Mouse (Mus musculus): ENCODE measurements around the gene Ddah1. TPM values are rescaled to one million over a fixed set of nuclear protein-coding genes. Genes with fewer than 3 reads are reported as not detected.
"Not testable (repeated sequence)": the region's sequence is repeated elsewhere in the genome, so short reads cannot be mapped to it uniquely, and the experiment has no call there.

The Ddah1 gene
- total RNA-seq, 1 experiment from 2014 or later, result 1.5 TPM

GRCm38 (mm10) chr3:145913263-145913662, 154.8 kb downstream of the Ddah1 start:
- peak; percentile 30 for DNase-seq

DNA sequence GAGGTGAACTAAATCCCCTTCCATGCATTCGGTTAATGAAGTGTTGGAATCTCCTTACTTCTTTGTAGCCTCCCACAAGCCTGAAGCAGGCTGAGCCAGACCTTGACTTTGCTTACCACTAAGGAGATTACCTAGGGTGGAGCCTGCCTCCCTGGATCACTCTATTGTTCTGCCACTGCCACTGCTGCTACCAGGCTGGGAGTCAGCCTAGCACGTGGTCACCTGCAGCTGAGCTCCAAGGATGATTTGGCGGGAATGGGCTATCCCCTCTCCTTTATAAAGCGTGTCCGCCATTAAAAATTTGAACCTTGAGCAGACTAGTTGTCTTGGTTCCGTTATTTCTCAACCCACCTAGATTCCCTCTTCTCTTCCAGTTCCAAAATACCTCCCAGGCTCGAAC, 155.5 kb downstream of the Ddah1 start:
- not testable (repeated sequence) for DNase-seq

DNA sequence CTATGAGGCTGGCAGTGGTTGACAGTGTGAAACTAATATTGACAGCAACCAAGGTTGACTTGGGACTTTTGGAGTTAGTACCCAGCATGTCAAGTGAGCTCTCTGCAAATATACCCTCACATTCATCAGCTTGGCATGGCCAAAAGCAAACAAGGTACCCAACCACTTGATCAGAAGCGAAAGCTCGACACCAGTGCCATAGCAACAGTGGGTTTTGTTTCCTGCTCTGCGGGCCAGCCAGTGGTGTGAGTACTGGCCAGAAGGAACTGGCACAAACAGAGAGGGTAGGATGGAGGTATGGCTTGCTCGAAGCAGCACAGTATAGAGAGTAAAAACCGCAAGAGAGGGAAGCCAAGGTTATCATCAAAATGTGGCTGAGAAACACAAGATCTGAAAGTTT, 157.9 kb downstream of the Ddah1 start:
- DNase-seq, result no peak

DNA sequence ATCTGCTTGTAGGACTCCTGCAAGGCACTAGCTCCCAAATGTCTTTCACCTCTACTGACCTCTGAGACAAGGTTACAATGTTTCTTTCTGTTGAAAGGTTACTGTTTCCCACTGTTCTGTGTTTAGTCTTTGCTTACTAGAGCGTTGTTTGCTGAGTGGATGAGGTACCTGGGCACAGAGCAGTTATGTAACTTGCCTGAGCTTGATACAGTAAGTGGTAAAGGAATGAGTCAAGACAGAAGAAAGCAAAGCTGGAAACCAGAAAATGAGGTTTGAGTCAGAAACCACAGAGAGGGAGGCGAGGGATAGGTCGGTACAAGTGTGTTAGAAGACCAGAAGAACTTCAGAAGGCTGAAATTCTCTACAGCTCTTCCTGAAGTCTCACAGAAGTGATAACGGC, 158.4 kb downstream of the Ddah1 start:
- DNase-seq, result no peak

- DNase-seq, result no peak
These were observed 163.8 kb downstream of the Ddah1 start, which contains the start of gene Bcl10 for GRCm38 (mm10) chr3:145922019-145922854. Bcl10 (plus strand) TSS chr3:145922804.

DNA sequence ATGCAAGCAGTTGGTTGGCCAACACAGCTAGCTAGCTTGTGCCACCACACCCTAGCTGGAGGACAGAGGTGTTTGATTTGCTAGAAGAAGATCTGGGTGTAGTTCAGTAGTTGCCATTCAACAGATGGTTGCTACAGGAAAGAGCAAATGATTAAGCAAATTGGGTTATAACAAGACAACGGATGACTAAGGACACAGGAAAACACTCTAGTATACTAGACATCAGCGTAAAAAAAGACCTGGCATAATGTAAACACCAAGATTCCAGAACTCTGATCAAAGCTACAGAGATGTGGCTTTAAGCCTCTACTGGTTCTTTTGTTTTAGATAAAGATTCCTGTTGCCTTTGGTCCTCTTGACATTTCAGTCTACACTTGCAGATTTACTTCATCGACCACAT, 164.5 kb downstream of the Ddah1 start:
- no peak for DNase-seq

DNA sequence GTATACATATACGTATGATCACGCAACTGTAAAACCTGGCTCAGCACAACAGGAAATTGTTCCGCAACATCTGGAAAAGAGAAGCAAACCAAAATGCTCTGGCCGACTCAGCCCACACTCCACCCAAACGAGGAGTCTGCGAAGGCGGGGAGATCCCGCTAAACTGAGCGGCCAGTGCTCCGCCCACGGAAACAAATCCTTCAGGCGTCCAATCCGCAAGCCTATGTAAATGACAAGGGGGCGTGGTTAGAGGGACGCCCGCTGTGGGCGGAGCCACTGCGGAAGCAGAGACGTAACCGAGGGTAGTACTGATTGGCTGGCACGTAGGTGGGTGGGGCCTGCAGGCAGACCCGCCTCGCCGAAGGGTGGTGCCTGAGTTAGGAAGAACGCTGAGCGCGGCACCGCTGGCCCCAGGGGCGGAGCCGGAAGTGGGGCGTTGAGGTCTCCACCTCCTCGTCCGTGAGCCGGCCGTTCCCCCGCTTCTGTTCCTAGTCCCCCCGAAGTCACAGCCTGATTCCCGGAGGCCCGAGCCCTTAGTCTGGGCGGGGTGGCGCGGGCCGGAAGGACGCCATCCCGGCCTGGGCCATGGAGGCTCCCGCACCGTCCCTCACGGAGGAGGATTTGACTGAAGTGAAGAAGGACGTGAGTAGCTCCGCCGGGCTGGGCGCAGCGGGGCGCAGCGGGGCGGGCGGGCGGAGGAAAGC, 165.6 kb downstream of the Ddah1 start:
- peak; percentile 99 for DNase-seq

- DNase-seq, result peak; percentile 42
These were observed 166.3 kb downstream of the Ddah1 start for GRCm38 (mm10) chr3:145924649-145925337.

DNA sequence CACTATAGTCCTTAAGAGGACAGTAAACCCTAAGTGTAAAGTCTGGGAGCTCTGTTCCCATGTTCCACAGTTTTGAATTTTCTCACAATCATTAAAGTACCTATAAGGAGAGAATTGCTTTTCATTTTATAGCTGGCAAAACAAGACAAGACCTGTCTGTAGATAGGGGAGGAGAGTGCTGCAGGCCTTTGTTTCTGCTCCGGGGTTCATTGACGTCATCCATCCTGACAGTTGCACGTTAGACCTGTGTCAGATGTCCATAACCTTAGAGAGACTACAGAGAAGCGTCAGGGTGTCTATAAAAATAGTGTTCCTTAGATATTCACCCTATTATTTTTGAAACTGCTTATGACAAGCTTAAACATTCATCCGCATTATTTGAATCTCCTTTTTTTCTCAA, 167.0 kb downstream of the Ddah1 start:
- DNase-seq, result no peak

GRCm38 (mm10) chr3:145929525-145930400, 171.3 kb downstream of the Ddah1 start:
- no peak for DNase-seq

DNA sequence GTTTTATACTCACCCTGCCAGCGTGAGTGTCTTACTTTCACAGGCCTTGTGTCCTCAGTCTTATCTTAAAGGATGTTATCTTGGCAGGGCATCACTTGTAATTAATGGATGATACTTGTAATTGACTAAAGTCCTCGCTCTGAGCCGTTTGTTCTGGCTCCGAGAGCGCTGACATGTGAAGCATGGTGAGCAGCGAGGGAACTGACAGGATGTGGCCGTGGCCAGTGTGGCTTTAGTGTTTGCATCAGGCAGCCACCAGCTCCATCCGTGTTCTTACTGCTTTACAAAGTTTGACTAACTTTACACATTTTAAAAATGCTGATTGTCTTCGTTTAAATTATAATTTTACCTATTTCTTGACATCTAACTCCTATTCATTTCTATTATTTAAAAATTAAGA, 175.4 kb downstream of the Ddah1 start:
- DNase-seq, result no peak

GRCm38 (mm10) chr3:145937505-145938404, 179.3 kb downstream of the Ddah1 start, which contains the start of gene 2410004B18Rik:
2410004B18Rik (plus strand) TSS chr3:145938014.
- DNase-seq, result peak; percentile 94

DNA sequence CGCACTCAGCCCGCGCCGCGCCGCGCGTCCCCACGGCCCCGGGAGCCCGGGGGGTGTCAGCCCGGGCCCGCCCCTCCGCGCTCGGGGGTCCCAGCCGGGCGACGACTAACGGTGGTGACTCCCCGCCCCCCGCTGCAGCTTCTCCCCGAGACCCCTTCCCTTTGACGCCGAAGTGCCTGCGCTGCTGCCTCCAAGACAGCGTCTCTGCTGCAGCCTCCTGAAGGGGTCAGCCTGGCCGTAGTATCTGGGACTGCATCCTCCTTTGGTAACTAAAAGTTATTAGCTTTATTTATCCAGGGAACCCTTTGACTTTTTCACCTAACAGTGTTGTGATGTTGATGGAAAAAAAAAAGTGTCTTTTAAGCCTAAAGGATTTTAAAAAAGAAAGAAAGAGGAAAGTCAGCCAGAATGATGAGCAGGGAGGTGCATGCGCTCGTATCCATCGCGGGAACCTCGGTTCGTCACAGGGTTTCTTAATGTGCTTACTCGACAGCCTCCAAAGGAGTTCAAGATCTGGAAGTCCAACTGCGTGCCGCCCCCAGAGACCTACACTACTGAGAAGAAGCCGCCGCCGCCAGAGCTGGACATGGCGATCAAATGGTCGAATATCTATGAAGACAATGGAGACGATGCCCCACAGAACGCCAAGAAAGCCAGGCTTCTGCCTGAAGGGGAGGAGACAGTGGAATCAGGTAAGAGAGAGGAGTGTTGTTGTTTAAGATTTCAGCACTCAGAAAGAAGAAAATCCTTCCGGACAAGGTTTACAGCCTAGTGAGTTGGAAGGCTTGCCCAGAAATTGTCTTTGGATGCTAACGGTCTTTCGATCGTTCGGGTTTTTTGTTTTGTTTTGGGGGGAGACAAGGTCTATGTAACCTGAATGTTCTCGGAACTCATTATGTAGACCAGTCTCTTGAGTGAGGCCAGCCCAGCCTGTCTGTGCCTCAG, 180.2 kb downstream of the Ddah1 start:
- peak; percentile 15 for DNase-seq

DNA sequence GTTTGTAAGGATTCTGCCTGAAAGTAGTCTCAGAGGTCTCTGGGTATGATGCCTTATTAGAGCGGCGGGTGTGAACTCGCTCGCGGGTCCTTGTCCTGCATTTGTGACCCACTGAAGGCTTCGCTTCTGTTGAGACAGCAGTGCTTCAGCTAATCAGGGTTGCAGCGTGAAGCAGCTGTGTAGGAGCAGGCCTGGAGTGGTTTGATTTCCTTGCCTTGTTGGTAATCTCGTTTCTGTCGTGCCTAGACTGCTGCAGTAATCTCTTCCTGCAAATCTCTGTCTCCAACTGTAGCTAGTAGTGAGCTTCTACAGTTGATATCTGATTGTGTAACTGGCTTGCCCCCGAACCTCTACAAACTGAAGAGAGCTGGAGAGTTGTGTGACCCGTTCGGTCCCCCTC, 180.9 kb downstream of the Ddah1 start:
- no peak for DNase-seq

GRCm38 (mm10) chr3:145939971-145940370, 181.5 kb downstream of the Ddah1 start:
- DNase-seq, result no peak

DNA sequence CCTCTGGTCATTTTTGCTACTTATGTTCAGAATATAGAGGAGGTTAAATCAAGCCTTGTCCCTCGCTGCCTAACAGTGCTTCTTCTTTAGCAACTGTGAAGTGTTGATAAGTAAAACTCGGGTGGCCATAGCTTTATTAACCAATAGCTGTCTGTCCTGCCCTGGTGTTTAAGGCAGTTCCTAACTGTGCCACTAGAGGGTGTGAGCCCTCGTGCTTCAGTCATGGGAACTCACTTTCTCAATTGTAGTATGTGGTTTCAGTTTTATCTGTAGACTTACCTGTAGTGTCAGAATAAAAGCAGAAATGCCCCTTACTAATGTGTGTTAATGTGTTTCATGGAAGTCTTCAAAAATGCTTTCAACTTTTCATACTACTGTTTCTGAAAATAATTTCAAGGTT, 183.5 kb downstream of the Ddah1 start:
- peak; percentile 58 for DNase-seq
